Mouse (Mus musculus) ES-Bruce4 (cell line): ENCODE data around the gene Kcnip3.
A peak's percentile ranks its signal among the peaks of the same experiment; 100 is the strongest.

ENCODE experiments used
- CTCF ChIP-seq: IDR thresholded peaks from one replicate; pipeline ENCODE4 v1.8.1; 2011; ENCODE audit warnings: low read depth, low read length
- POLR2A ChIP-seq: IDR thresholded peaks from one replicate; pipeline ENCODE4 v1.8.1; 2011; ENCODE audit warnings: low read length; ENCODE audit not compliant: insufficient read depth

- TF ChIP-seq POLR2A (no peak), CTCF (peak; percentile 84)
Measured at GRCm38 (mm10) chr2:127501061-127501460, 20.8 kb downstream of the Kcnip3 start.
